Mouse (Mus musculus) limb, embryonic 14.5 days (tissue): ENCODE results near the gene 9930104L06Rik. TPM values are rescaled to one million over a fixed set of nuclear protein-coding genes. Genes with fewer than 3 reads are reported as not detected.

ENCODE experiments used
- ATAC-seq: fragments of 200-750 bp; cut with Nextera tagmentation; 2 replicates; pipeline ENCODE4 v1.8.0; 2017; ENCODE audit warnings: low read depth, moderate number of reproducible peaks, moderate TSS enrichment; ENCODE audit not compliant: low FRiP score
- DNase-seq: peaks from one replicate; pipeline ENCODE4 v3.0.0-alpha.2; 2015; ENCODE audit warnings: low spot score
- H3K27ac ChIP-seq: fragments of 300-500 bp; sonication (generic); replicated peaks from 2 replicates; pipeline ENCODE4 v1.5.1; 2014; ENCODE audit warnings: low read depth, mild to moderate bottlenecking, low read length, moderate library complexity, mixed read lengths
- H3K27me3 ChIP-seq: fragments of 300-500 bp; sonication (generic); 2 replicates; pipeline ENCODE4 v1.6.1; 2014; ENCODE audit warnings: low read length, mixed read lengths; ENCODE audit not compliant: control insufficient read depth, insufficient read depth
- H3K36me3 ChIP-seq: fragments of 300-500 bp; sonication (generic); 2 replicates; pipeline ENCODE4 v1.6.1; 2014; ENCODE audit warnings: mild to moderate bottlenecking, low read length, moderate library complexity, mixed read lengths; ENCODE audit not compliant: control insufficient read depth, insufficient read depth
- H3K4me1 ChIP-seq: fragments of 300-500 bp; sonication (generic); 2 replicates; pipeline ENCODE4 v1.6.1; 2014; ENCODE audit warnings: antibody characterized with exemption, low read length, mixed read lengths; ENCODE audit not compliant: control insufficient read depth, insufficient read depth
- H3K4me2 ChIP-seq: fragments of 300-500 bp; sonication (generic); replicated peaks from 2 replicates; pipeline ENCODE4 v1.6.1; 2014; ENCODE audit warnings: low read depth, mild to moderate bottlenecking, low read length, moderate library complexity; ENCODE audit not compliant: severe bottlenecking
- H3K4me3 ChIP-seq: fragments of 300-500 bp; sonication (generic); replicated peaks from 2 replicates; pipeline ENCODE4 v1.5.1; 2014; ENCODE audit warnings: low read length
- H3K9ac ChIP-seq: fragments of 300-500 bp; sonication (generic); 2 replicates; pipeline ENCODE4 v1.6.1; 2014; ENCODE audit warnings: mild to moderate bottlenecking, low read depth, low read length, moderate library complexity; ENCODE audit not compliant: severe bottlenecking
- H3K9me3 ChIP-seq: fragments of 300-500 bp; sonication (generic); 2 replicates; pipeline ENCODE4 v1.6.1; 2016; ENCODE audit warnings: low read length; ENCODE audit not compliant: control insufficient read depth
- POLR2A ChIP-seq: fragments of 200-500 bp; IDR thresholded peaks from 2 replicates; pipeline ENCODE4 v1.8.0; 2012; ENCODE audit warnings: inconsistent platforms, mild to moderate bottlenecking, moderate library complexity, borderline replicate concordance; ENCODE audit not compliant: insufficient read depth, insufficient read length; ENCODE audit errors: extremely low read depth
- WGBS: fragments of 180-500 bp; shearing (Covaris S2); extraction: QIAGEN DNeasy Blood & Tissue Kit; methylation state at CpG from one replicate; pipeline ENCODE4 v1.1.7; 2014; 5-methylcytosine and 5-hydroxymethylcytosine counted together
- polyA plus RNA-seq, 2 experiments: library from polyadenylated mRNA; depleted of rRNA in 1 of 2; stranded (reverse) in 1 of 2; unstranded in 1 of 2; fragments of >200 nt; fragmentation: Nextera tagmentation in 1 of 2; extraction: Ambion mirVana in 1 of 2; gene quantifications; 2 replicates each; pipeline versions ENCODE4 v1.2.1 to v1.2.3; 2012 to 2014

Gene 9930104L06Rik
- polyA plus RNA-seq, 2 experiments = 3.2 to 25.8 TPM

GRCm38 (mm10) chr4:124983893-124984526 lies 47.2 kb downstream of the 9930104L06Rik start:
- no peaks in the 10 kb centered on the region for H3K4me1 ChIP-seq

GRCm38 (mm10) chr4:124984871-124985670 lies 48.2 kb downstream of the 9930104L06Rik start:
- no peaks in the 10 kb centered on the region for H3K4me1 ChIP-seq
- H3K4me2 ChIP-seq = no peak overlapping the region
- WGBS = 8% methylated on average over 18 of the region's 18 CpGs
- H3K4me3 ChIP-seq = no peak overlapping the region
- H3K36me3 ChIP-seq = no peaks in the 10 kb centered on the region
- H3K9me3 ChIP-seq = no peaks in the 10 kb centered on the region
- no peak for ATAC-seq
- H3K9ac ChIP-seq = no peak overlapping the region
- no peak for TF ChIP-seq POLR2A
- no peak overlapping the region for H3K27ac ChIP-seq
- H3K27me3 ChIP-seq = peaks cover 88% of the 10 kb centered on the region
- DNase-seq = no peak

More at GRCm38 (mm10) chr4:124983893-124984526, 47.2 kb downstream of the 9930104L06Rik start:
- H3K4me3 ChIP-seq = no peak overlapping the region
- DNase-seq = no peak
- WGBS = 10% methylated on average over 9 of the region's 9 CpGs
- H3K4me2 ChIP-seq = no peak overlapping the region
- H3K9ac ChIP-seq = no peak overlapping the region
- no peak for TF ChIP-seq POLR2A
- no peaks in the 10 kb centered on the region for H3K36me3 ChIP-seq
- H3K27me3 ChIP-seq = peaks cover 84% of the 10 kb centered on the region
- no peak for ATAC-seq
- no peak overlapping the region for H3K27ac ChIP-seq
- no peaks in the 10 kb centered on the region for H3K9me3 ChIP-seq

DNA sequence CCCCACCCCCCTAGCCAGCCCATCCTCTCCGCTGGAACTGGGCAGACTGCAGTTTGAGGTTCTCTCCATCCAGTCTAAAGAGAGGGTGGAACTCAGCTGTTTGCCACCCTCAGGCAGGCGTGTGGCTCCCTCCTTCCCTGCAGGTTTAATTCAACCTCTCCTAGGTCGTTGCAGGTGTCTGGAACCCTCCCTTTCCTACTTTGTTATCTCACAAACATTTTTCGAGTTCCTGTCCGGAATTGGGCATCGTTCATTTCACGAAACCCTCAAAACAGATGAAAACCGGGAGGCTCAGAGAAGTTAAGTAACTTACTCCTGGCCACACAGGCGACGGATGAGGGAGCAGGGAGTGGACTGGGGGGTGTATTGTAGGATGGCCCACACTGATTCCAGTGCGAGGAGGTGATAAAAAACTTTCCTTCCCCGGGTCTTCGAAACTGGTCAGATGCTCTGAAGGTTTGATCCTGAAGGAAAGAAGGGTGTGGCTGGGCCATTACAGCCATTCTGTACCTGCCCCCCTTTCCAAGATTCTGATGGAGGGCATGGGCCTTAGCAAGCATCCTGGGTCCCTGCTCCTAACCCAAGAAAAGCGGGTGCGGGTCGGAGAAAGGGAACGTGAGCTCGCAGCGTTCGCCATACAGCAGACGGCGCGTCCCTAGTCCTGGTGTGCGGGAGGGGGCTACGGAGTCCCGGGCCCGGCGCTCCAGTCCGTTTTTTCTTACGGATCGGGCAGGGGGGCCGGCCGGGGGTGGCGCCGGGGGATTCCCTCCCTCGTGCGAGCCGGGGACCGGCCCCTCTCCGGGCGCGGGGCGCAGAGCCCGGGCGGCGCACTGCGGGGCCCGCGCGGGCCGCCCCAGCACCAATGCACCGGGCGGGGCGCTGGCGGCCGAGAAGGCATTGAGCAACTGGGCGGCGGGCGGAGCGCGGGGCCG lies 49.1 kb downstream of the 9930104L06Rik start, which contains the start of gene Rspo1:
Rspo1 (plus strand) TSS at position 760 of the 932 bp plus-strand sequence.
- Histone ChIP-seq H3K4me2 (peak within 1 kb of the TSS; percentile 66), H3K9ac (peak within 1 kb of the TSS; percentile 47), H3K4me3 (peak within 1 kb of the TSS; percentile 43), H3K4me1 (no peaks in the 10 kb centered on the region), H3K9me3 (no peaks in the 10 kb centered on the region), H3K27ac (no peak within 1 kb of the TSS), H3K27me3 (peaks cover 95% of the 10 kb centered on the region), H3K36me3 (no peaks in the 10 kb centered on the region)
- no peak for TF ChIP-seq POLR2A
- DNase-seq (no peak), ATAC-seq (peak; percentile 24; the same call in 1 of the 2 replicates)
- WGBS = 2% methylated on average over 49 of the region's 62 CpGs

DNA sequence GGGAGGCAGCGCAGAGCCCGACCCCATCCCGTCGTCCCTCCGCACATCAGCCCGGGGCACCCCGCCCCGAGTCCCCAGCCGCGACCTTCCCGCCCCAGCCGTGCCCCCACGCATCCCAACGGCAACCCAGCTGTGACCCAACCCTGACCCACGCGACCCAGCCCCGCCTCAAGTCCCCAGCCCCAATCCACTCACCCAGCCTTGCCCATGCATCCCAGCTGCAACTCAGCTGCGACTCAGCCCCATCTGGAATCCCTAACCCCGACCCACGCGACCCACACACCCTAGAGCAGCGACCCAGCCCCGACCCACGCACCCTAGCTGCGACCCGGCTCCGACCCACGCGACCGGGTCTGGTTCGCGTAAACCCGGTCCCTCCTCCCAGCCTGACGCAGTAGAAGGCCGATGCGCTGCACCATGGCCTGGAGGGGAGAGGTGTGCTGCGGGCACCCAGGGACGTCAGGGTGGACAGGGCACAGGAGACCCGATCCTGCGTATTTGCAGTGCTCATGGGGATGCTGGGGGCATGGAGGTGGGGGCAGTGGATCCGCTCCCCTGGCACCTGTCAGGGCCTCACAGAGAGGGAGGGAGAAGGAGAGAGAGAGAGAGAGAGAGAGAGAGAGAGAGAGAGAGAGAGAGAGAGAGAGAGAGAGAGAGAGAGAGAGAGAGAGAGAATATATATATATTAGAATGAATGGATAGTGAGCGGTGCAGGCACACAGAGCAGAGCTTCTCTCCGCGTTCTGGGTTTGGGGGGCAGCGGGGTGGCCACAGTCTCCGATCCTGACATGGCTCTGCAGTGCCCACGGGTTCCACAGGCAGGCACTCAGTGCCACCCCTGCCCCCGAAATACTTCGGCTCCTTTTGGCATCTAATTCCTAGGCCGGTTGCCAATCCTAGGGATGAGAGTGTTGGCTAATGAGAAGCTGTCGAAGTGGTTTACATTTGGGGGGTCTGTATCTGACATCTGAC lies 50.2 kb downstream of the 9930104L06Rik start:
- DNase-seq = no peak

More for the DNA sequence above, 50.2 kb downstream of the 9930104L06Rik start:
- peaks cover 96% of the 10 kb centered on the region for H3K27me3 ChIP-seq
- peak overlapping the region; percentile 47 for H3K9ac ChIP-seq
- WGBS = 3% methylated on average over 45 of the region's 51 CpGs
- H3K36me3 ChIP-seq = no peaks in the 10 kb centered on the region
- no peak overlapping the region for H3K27ac ChIP-seq
- TF ChIP-seq POLR2A = no peak
- no peaks in the 10 kb centered on the region for H3K9me3 ChIP-seq
- H3K4me1 ChIP-seq = no peaks in the 10 kb centered on the region
- ATAC-seq = no peak; the same call in 1 of the 2 replicates
- H3K4me2 ChIP-seq = peak overlapping the region; percentile 66
- H3K4me3 ChIP-seq = peak overlapping the region; percentile 43
